Mouse (Mus musculus): ENCODE data around the gene Rhox9. TPM values are rescaled to one million over a fixed set of nuclear protein-coding genes. Genes with fewer than 3 reads are reported as not detected.
"Not testable (repeated sequence)": the region's sequence is repeated elsewhere in the genome, so short reads cannot be mapped to it uniquely, and the experiment has no call there.

Rhox9 gene
- polyA plus RNA-seq (2011; ENCODE audit: insufficient read depth, insufficient read length, low read depth, missing spikeins): 19.2 and 19.5 TPM in 2 replicates

- not testable (repeated sequence) for H3K27me3 ChIP-seq (ENCODE audit: control insufficient read depth, insufficient read depth, low read length, poor library complexity, severe bottlenecking); H3K9me3 ChIP-seq (replicated peaks; ENCODE audit: control insufficient read depth, insufficient read depth, low read length, poor library complexity, severe bottlenecking); H3K36me3 ChIP-seq (ENCODE audit: control insufficient read depth, insufficient read depth, low read length, poor library complexity, severe bottlenecking); H3K4me1 ChIP-seq (ENCODE audit: control insufficient read depth, insufficient read depth, low read length); H3K27ac ChIP-seq (ENCODE audit: insufficient read depth, low read length); H3K9ac ChIP-seq (ENCODE audit: low read depth, poor library complexity, severe bottlenecking)
- peak within 1 kb of the TSS; percentile 35 for H3K4me3 ChIP-seq (ENCODE audit: low read depth, low read length)
Observed at GRCm38 (mm10) chrX:37901670-37902069, at the start of gene Rhox9. Gene Rhox9 (minus strand): TSS chrX:37901770.

DNA sequence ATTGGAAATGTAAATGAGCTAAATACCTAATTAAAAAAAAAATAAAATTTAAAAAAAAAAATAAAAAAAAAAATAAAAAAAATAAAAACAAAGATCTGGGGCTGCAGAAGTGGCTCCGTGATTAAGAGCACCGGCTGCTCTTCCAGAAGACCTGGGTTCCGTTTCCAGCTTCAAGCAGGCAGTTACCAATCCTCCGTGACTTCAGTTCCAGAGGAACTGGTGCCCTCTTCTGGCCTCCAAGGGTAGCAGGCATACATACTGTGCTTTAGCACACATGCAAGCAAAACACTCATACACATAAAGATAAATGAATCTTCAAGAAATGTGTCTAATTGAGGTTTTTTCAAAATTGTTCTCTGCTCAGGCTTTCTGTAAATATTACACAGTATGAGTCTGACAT lies 14.7 kb upstream of the Rhox9 start:
- Histone ChIP-seq H3K27me3 (ENCODE audit: control insufficient read depth, insufficient read depth, low read length, poor library complexity, severe bottlenecking) (no peaks in the 10 kb centered on the region), H3K9me3 (replicated peaks; ENCODE audit: control insufficient read depth, insufficient read depth, low read length, poor library complexity, severe bottlenecking) (no peaks in the 10 kb centered on the region), H3K4me1 (ENCODE audit: control insufficient read depth, insufficient read depth, low read length) (no peaks in the 10 kb centered on the region), H3K4me3 (ENCODE audit: low read depth, low read length) (no peak overlapping the region), H3K9ac (ENCODE audit: low read depth, poor library complexity, severe bottlenecking) (no peak overlapping the region), H3K36me3 (ENCODE audit: control insufficient read depth, insufficient read depth, low read length, poor library complexity, severe bottlenecking) (no peaks in the 10 kb centered on the region), H3K27ac (ENCODE audit: insufficient read depth, low read length) (no peak overlapping the region)
- TF ChIP-seq POLR2A (IDR thresholded peaks at IDR 0.05; ENCODE audit: insufficient read depth, low read length): no peak
- TF ChIP-seq CTCF (IDR thresholded peaks at IDR 0.05; ENCODE audit: low read depth, low read length): peak; percentile 40

GRCm38 (mm10) chrX:37908581-37908980 lies 7.0 kb upstream of the Rhox9 start:
- Histone ChIP-seq H3K9me3 (replicated peaks; ENCODE audit: control insufficient read depth, insufficient read depth, low read length, poor library complexity, severe bottlenecking) (no peaks in the 10 kb centered on the region), H3K4me1 (ENCODE audit: control insufficient read depth, insufficient read depth, low read length) (no peaks in the 10 kb centered on the region)

GRCm38 (mm10) chrX:37903727-37904126 lies 2.2 kb upstream of the Rhox9 start:
- Histone ChIP-seq H3K27me3 (ENCODE audit: control insufficient read depth, insufficient read depth, low read length, poor library complexity, severe bottlenecking) (no peaks in the 10 kb centered on the region), H3K4me3 (ENCODE audit: low read depth, low read length) (no peak overlapping the region), H3K36me3 (ENCODE audit: control insufficient read depth, insufficient read depth, low read length, poor library complexity, severe bottlenecking) (no peaks in the 10 kb centered on the region), H3K4me1 (ENCODE audit: control insufficient read depth, insufficient read depth, low read length) (no peaks in the 10 kb centered on the region), H3K9ac (ENCODE audit: low read depth, poor library complexity, severe bottlenecking) (no peak overlapping the region), H3K9me3 (replicated peaks; ENCODE audit: control insufficient read depth, insufficient read depth, low read length, poor library complexity, severe bottlenecking) (no peaks in the 10 kb centered on the region), H3K27ac (ENCODE audit: insufficient read depth, low read length) (no peak overlapping the region)
- no peak for TF ChIP-seq POLR2A (IDR thresholded peaks at IDR 0.05; ENCODE audit: insufficient read depth, low read length)
- TF ChIP-seq CTCF (IDR thresholded peaks at IDR 0.05; ENCODE audit: low read depth, low read length): no peak
- TF ChIP-seq EP300 (IDR thresholded peaks at IDR 0.05; ENCODE audit: insufficient read depth, low read depth, low read length): no peak

More at GRCm38 (mm10) chrX:37908581-37908980, 7.0 kb upstream of the Rhox9 start:
- Histone ChIP-seq H3K27ac (ENCODE audit: insufficient read depth, low read length) (no peak overlapping the region), H3K4me3 (ENCODE audit: low read depth, low read length) (no peak overlapping the region), H3K36me3 (ENCODE audit: control insufficient read depth, insufficient read depth, low read length, poor library complexity, severe bottlenecking) (no peaks in the 10 kb centered on the region), H3K9ac (ENCODE audit: low read depth, poor library complexity, severe bottlenecking) (no peak overlapping the region), H3K27me3 (ENCODE audit: control insufficient read depth, insufficient read depth, low read length, poor library complexity, severe bottlenecking) (no peaks in the 10 kb centered on the region)
- no peak for TF ChIP-seq POLR2A (IDR thresholded peaks at IDR 0.05; ENCODE audit: insufficient read depth, low read length)
- TF ChIP-seq CTCF (IDR thresholded peaks at IDR 0.05; ENCODE audit: low read depth, low read length): peak; percentile 65
- no peak for TF ChIP-seq EP300 (IDR thresholded peaks at IDR 0.05; ENCODE audit: insufficient read depth, low read depth, low read length)

GRCm38 (mm10) chrX:37897132-37897531 lies 4.4 kb downstream of the Rhox9 start, which contains the start of gene Rhox7b:
Gene Rhox7b (minus strand): TSS chrX:37897232.
- not testable (repeated sequence) for H3K9ac ChIP-seq (ENCODE audit: low read depth, poor library complexity, severe bottlenecking); H3K27me3 ChIP-seq (ENCODE audit: control insufficient read depth, insufficient read depth, low read length, poor library complexity, severe bottlenecking); H3K9me3 ChIP-seq (replicated peaks; ENCODE audit: control insufficient read depth, insufficient read depth, low read length, poor library complexity, severe bottlenecking); H3K4me1 ChIP-seq (ENCODE audit: control insufficient read depth, insufficient read depth, low read length); H3K4me3 ChIP-seq (ENCODE audit: low read depth, low read length); H3K36me3 ChIP-seq (ENCODE audit: control insufficient read depth, insufficient read depth, low read length, poor library complexity, severe bottlenecking); H3K27ac ChIP-seq (ENCODE audit: insufficient read depth, low read length)

GRCm38 (mm10) chrX:37878844-37879243 lies 22.7 kb downstream of the Rhox9 start, which contains the start of gene Rhox8:
Gene Rhox8 (minus strand): TSS chrX:37878944.
- H3K4me1 ChIP-seq (ENCODE audit: control insufficient read depth, insufficient read depth, low read length): no peaks in the 10 kb centered on the region
- H3K9me3 ChIP-seq (replicated peaks; ENCODE audit: control insufficient read depth, insufficient read depth, low read length, poor library complexity, severe bottlenecking): no peaks in the 10 kb centered on the region
- no peaks in the 10 kb centered on the region for H3K36me3 ChIP-seq (ENCODE audit: control insufficient read depth, insufficient read depth, low read length, poor library complexity, severe bottlenecking)
- no peaks in the 10 kb centered on the region for H3K27me3 ChIP-seq (ENCODE audit: control insufficient read depth, insufficient read depth, low read length, poor library complexity, severe bottlenecking)
- no peak within 1 kb of the TSS for H3K27ac ChIP-seq (ENCODE audit: insufficient read depth, low read length)
- no peak within 1 kb of the TSS for H3K9ac ChIP-seq (ENCODE audit: low read depth, poor library complexity, severe bottlenecking)
- no peak within 1 kb of the TSS for H3K4me3 ChIP-seq (ENCODE audit: low read depth, low read length)
- no peak for TF ChIP-seq EP300 (IDR thresholded peaks at IDR 0.05; ENCODE audit: insufficient read depth, low read depth, low read length)
- no peak for TF ChIP-seq POLR2A (IDR thresholded peaks at IDR 0.05; ENCODE audit: insufficient read depth, low read length)
- no peak for TF ChIP-seq CTCF (IDR thresholded peaks at IDR 0.05; ENCODE audit: low read depth, low read length)

All from ES-Bruce4 (cell line).